Mouse (Mus musculus): ENCODE measurements around the gene Lyzl4. TPM values are rescaled to one million over a fixed set of nuclear protein-coding genes. Genes with fewer than 3 reads are reported as not detected.

Gene Lyzl4
- total and polyA plus RNA-seq, 3 experiments: not detected

- no peak for DNase-seq (ENCODE audit: low read depth, low spot score)
- Histone ChIP-seq H3K27me3 (ENCODE audit: control insufficient read depth in 1 of 2, insufficient read depth in 2 of 2, low read length in 2 of 2) (no peaks in the 10 kb centered on the region), H3K9ac (ENCODE audit: control insufficient read depth, low read depth, low read length, poor library complexity, severe bottlenecking) (no peak overlapping the region), H3K27ac (ENCODE audit: control insufficient read depth, low read depth, low read length) (no peak overlapping the region), H3K4me3 (ENCODE audit: control insufficient read depth in 1 of 2, insufficient read depth in 1 of 2, low read depth in 2 of 2, low read length in 2 of 2) (no peak overlapping the region), H3K36me3 (ENCODE audit: control insufficient read depth in 1 of 2, insufficient read depth in 2 of 2, low read length in 2 of 2) (no peaks in the 10 kb centered on the region), H3K9me3 (replicated peaks; ENCODE audit: insufficient read depth, low read length) (no peaks in the 10 kb centered on the region), H3K4me1 (ENCODE audit: control insufficient read depth in 1 of 2, insufficient read depth in 2 of 2, low read length in 2 of 2) (no peaks in the 10 kb centered on the region), H3K79me2 (ENCODE audit: control insufficient read depth, insufficient read depth, low read length, poor library complexity) (no peaks in the 10 kb centered on the region)
- TF ChIP-seq EP300 (IDR thresholded peaks at IDR 0.05; ENCODE audit: low read depth in 1 of 2, low read length in 2 of 2): no peak
- no peak for TF ChIP-seq MEF2A (IDR thresholded peaks at IDR 0.05; ENCODE audit: extremely low read depth, insufficient replicate concordance, low read depth, low read length, poor library complexity, severe bottlenecking)
- TF ChIP-seq TAL1 (IDR thresholded peaks at IDR 0.05; ENCODE audit: low read length): no peak
- TF ChIP-seq MYB (IDR thresholded peaks at IDR 0.05; ENCODE audit: low read depth, low read length): no peak
- no peak for TF ChIP-seq CHD1 (IDR thresholded peaks at IDR 0.05; ENCODE audit: low read depth, low read length)
- TF ChIP-seq RCOR1 (IDR thresholded peaks at IDR 0.05; ENCODE audit: low read depth, low read length): no peak
- TF ChIP-seq ZMIZ1 (IDR thresholded peaks at IDR 0.05; ENCODE audit: low read depth, low read length): no peak
- no peak for TF ChIP-seq MAX (IDR thresholded peaks at IDR 0.05; ENCODE audit: low read length)
- no peak for TF ChIP-seq ELF1 (IDR thresholded peaks at IDR 0.05; ENCODE audit: low read depth, low read length)
- TF ChIP-seq UBTF (IDR thresholded peaks at IDR 0.05; ENCODE audit: borderline replicate concordance, insufficient read depth, low read depth, low read length): no peak
- no peak for TF ChIP-seq NELFE (IDR thresholded peaks at IDR 0.05; ENCODE audit: low read depth, low read length)
These were observed 14.4 kb upstream of the Lyzl4 start for GRCm38 (mm10) chr9:121656322-121656721.

GRCm38 (mm10) chr9:121653668-121654067 is 11.8 kb upstream of the Lyzl4 start:
- no peak for DNase-seq (ENCODE audit: low read depth, low spot score)
- Histone ChIP-seq H3K9me3 (replicated peaks; ENCODE audit: insufficient read depth, low read length) (no peaks in the 10 kb centered on the region), H3K36me3 (ENCODE audit: control insufficient read depth in 1 of 2, insufficient read depth in 2 of 2, low read length in 2 of 2) (no peaks in the 10 kb centered on the region), H3K9ac (ENCODE audit: control insufficient read depth, low read depth, low read length, poor library complexity, severe bottlenecking) (no peak overlapping the region), H3K27me3 (ENCODE audit: control insufficient read depth in 1 of 2, insufficient read depth in 2 of 2, low read length in 2 of 2) (no peaks in the 10 kb centered on the region), H3K79me2 (ENCODE audit: control insufficient read depth, insufficient read depth, low read length, poor library complexity) (no peaks in the 10 kb centered on the region), H3K4me3 (ENCODE audit: control insufficient read depth in 1 of 2, insufficient read depth in 1 of 2, low read depth in 2 of 2, low read length in 2 of 2) (no peak overlapping the region), H3K4me1 (ENCODE audit: control insufficient read depth in 1 of 2, insufficient read depth in 2 of 2, low read length in 2 of 2) (no peaks in the 10 kb centered on the region), H3K27ac (ENCODE audit: control insufficient read depth, low read depth, low read length) (no peak overlapping the region)
- TF ChIP-seq CHD1 (IDR thresholded peaks at IDR 0.05; ENCODE audit: low read depth, low read length): no peak
- TF ChIP-seq MXI1 (IDR thresholded peaks at IDR 0.05; ENCODE audit: low read depth, low read length): no peak
- no peak for TF ChIP-seq ZNF384 (IDR thresholded peaks at IDR 0.05; ENCODE audit: low read depth, low read length)
- TF ChIP-seq UBTF (IDR thresholded peaks at IDR 0.05; ENCODE audit: borderline replicate concordance, insufficient read depth, low read depth, low read length): no peak
- TF ChIP-seq MYC (IDR thresholded peaks at IDR 0.05; ENCODE audit: low read depth, low read length): no peak
- TF ChIP-seq ZC3H11A (IDR thresholded peaks at IDR 0.05; ENCODE audit: low read depth, low read length): no peak
- no peak for TF ChIP-seq USF1 (IDR thresholded peaks at IDR 0.05; ENCODE audit: low read depth, low read length)
- TF ChIP-seq POLR2A (IDR thresholded peaks at IDR 0.05; ENCODE audit: control insufficient read depth in 1 of 2, insufficient read depth in 1 of 2, low read depth in 1 of 2, low read length in 2 of 2, poor library complexity in 1 of 2): no peak
- no peak for TF ChIP-seq SIN3A (IDR thresholded peaks at IDR 0.05; ENCODE audit: low read length)
- TF ChIP-seq ETS1 (IDR thresholded peaks at IDR 0.05; ENCODE audit: low read depth, low read length): no peak
- TF ChIP-seq ZMIZ1 (IDR thresholded peaks at IDR 0.05; ENCODE audit: low read depth, low read length): no peak
- TF ChIP-seq E2F4 (IDR thresholded peaks at IDR 0.05; ENCODE audit: borderline replicate concordance, low read depth, low read length): no peak
- TF ChIP-seq SMC3 (IDR thresholded peaks at IDR 0.05; ENCODE audit: low read depth, low read length): no peak
